Comparison of ENCODE assay signal across 10 mouse cellular contexts in the genomic region with DNA sequence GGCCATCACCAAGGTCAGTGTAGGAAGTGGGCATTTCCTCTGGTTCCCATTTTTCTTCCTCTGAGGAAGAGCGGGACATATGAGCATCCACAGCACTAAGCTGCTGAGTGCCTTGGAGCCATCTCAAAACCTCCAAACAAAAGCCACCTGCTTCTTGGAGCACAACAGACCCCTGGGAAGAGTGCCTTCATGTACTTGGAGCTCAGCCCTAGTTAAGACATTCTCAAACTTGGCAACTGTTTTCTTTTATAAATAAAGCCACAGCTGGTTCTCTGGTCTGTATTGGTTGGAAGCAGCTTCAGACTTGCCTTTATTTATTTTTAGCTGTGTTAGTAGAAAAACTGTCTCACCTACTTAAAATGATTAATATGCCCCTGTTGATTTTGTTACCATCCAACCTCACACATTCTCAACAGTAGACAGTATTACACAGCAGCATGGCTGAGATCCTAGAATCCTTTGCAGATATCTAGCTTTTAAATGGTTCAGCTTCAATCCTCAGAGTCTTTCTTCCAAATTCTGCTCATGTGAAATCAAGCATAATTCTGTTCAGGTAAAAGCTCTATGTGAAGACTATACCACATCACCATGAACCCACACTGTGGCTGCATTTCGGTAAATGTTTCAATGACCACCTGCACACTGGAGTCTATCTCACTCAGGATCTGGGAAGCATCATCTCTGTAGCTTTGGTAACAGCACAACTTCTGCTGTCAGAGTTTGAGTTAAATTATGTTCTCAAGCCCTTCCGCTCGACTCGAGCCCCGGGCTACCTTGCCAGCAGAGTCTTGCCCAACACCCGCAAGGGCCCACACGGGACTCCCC.
DNase-seq lines count a peak whose midpoint lies in the region; ATAC-seq and TF ChIP-seq lines count a peak whose summit lies in the region.
"Had no signal": no experiment of that assay in that cellular context is flagged by ENCODE, and none has a peak within 500 bp of the region (broad histone marks: within the 10 kb centered on the region; RNA-seq: fewer than 3 reads in every experiment).

No protein-coding gene starts in this region.

- no peaks in the 10 kb centered on the region for H3K27me3 ChIP-seq in hindbrain, postnatal 0 days (ENCODE audit: insufficient read depth, low read length)
- H3K27me3 ChIP-seq in hindbrain, embryonic 12.5 days = no peaks in the 10 kb centered on the region

- peak; percentile 39 for DNase-seq in hindbrain, postnatal 0 days (ENCODE audit: low spot score)
- peak; percentile 5 to 8 for DNase-seq in urinary bladder, postnatal 36 days (ENCODE audit: low spot score in 2 of 2)
- DNase-seq in urinary bladder, postnatal 10 days (ENCODE audit: low spot score) = no peak
- peak; percentile 32 for DNase-seq in kidney, postnatal 14 days
- DNase-seq in telencephalon, adult 2 months (ENCODE audit: low read depth, low spot score) = peak; percentile 17
- DNase-seq in adrenal gland, postnatal 25 days = no peak
- no peak for DNase-seq in thymus, postnatal 0 days (ENCODE audit: low spot score)
- DNase-seq: adrenal gland, postnatal 36 days; cerebellum, postnatal 25 days had no signal

- no peak overlapping the region for H3K27ac ChIP-seq in hindbrain, postnatal 0 days
- no peak overlapping the region for H3K27ac ChIP-seq in hindbrain, embryonic 12.5 days

- no peak for ATAC-seq in hindbrain, postnatal 0 days
- no peak for ATAC-seq in hindbrain, embryonic 12.5 days (ENCODE audit: low FRiP score)

- H3K4me3 ChIP-seq in hindbrain, postnatal 0 days (ENCODE audit: low read length) = no peak overlapping the region
- H3K4me3 ChIP-seq in hindbrain, embryonic 12.5 days = no peak overlapping the region

- 89% methylated on average over 8 of the region's 8 CpGs for WGBS in hindbrain, postnatal 0 days
- 95% methylated on average over 8 of the region's 8 CpGs for WGBS in hindbrain, embryonic 12.5 days

- H3K4me2 ChIP-seq in hindbrain, postnatal 0 days (ENCODE audit: low read depth, low read length) = no peak overlapping the region
- H3K4me2 ChIP-seq in hindbrain, embryonic 12.5 days (replicated peaks) = no peak overlapping the region

- TF ChIP-seq CTCF in hindbrain, postnatal 0 days (IDR thresholded peaks at IDR 0.05; ENCODE audit: low read depth) = no peak

- no peaks in the 10 kb centered on the region for H3K9me3 ChIP-seq in hindbrain, postnatal 0 days (ENCODE audit: low read length)
- no peaks in the 10 kb centered on the region for H3K9me3 ChIP-seq in hindbrain, embryonic 12.5 days (replicated peaks)

- no peaks in the 10 kb centered on the region for H3K4me1 ChIP-seq in hindbrain, postnatal 0 days (ENCODE audit: insufficient read depth, low read length)
- H3K4me1 ChIP-seq in hindbrain, embryonic 12.5 days = no peaks in the 10 kb centered on the region

- H3K9ac ChIP-seq in hindbrain, postnatal 0 days (replicated peaks; ENCODE audit: low read length) = no peak overlapping the region
- H3K9ac ChIP-seq in hindbrain, embryonic 12.5 days = no peak overlapping the region

- no peaks in the 10 kb centered on the region for H3K36me3 ChIP-seq in hindbrain, postnatal 0 days (ENCODE audit: insufficient read depth, low read length)
- no peaks in the 10 kb centered on the region for H3K36me3 ChIP-seq in hindbrain, embryonic 12.5 days

Comparison
In these comparisons a context has a peak if more than half of its experiments do, and no peak if none do; other contexts are left out.
1. DNase-seq: peak in hindbrain, postnatal 0 days (single experiment), urinary bladder, postnatal 36 days (2 of 2), kidney, postnatal 14 days (single experiment) and telencephalon, adult 2 months (single experiment); none in urinary bladder, postnatal 10 days (single experiment), adrenal gland, postnatal 25 days (single experiment) and thymus, postnatal 0 days (single experiment).